Mouse (Mus musculus) layer of hippocampus, postnatal 14 days (tissue): Measurements from ENCODE around the gene Itgb1bp1. TPM values are rescaled to one million over a fixed set of nuclear protein-coding genes. Genes with fewer than 3 reads are reported as not detected.

ENCODE experiments used
- DNase-seq, 2 experiments: peaks; one replicate each; pipeline ENCODE4 v3.0.0; 2021 to 2022; ENCODE audit warnings: low spot score in 2 of 2, mixed read lengths in 1 of 2
- total RNA-seq, 2 experiments: library from RNA; stranded (reverse); gene quantifications; 2 replicates each; pipeline ENCODE4 v1.2.3; 2021

The Itgb1bp1 gene
- total RNA-seq, 2 experiments from 2014 or later: 38.9 to 39.7 TPM

DNA sequence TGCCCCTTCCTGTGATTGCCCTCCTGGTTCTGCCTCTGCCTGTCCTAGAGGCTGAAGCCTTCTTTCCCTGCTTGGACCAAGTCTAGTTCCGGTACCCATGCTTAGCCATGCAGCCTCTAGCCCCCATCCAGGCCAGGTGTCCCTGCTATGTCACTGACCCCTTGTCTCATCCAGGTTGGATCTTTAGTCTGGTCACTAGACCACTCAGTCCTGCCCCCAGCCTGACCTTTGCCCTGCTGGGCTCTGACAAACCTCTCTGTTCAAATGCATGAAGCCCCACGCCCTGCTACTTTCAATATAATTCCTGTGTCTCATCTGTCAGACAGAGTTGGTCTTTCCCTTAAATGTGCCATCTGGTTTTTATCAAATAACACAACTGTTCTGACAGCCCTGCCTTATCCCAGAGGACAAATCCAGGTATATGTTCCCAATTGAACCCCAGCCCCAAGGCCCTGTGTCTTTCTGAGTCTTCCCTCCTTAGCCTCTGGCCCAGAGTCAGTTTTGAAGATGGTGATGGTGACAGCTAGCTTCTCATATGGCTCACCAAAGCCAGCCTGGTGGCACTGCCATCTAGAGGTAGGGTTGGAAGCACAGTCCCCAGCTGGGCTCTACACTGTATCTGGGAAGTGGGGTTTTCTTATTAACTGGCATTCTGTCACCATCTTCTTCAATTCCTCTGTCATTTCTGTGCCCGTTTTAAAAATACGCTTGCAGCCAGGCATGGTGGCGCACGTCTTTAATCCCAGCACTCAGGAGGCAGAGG lies 25.4 kb downstream of the Itgb1bp1 start:
- DNase-seq: no peak

DNA sequence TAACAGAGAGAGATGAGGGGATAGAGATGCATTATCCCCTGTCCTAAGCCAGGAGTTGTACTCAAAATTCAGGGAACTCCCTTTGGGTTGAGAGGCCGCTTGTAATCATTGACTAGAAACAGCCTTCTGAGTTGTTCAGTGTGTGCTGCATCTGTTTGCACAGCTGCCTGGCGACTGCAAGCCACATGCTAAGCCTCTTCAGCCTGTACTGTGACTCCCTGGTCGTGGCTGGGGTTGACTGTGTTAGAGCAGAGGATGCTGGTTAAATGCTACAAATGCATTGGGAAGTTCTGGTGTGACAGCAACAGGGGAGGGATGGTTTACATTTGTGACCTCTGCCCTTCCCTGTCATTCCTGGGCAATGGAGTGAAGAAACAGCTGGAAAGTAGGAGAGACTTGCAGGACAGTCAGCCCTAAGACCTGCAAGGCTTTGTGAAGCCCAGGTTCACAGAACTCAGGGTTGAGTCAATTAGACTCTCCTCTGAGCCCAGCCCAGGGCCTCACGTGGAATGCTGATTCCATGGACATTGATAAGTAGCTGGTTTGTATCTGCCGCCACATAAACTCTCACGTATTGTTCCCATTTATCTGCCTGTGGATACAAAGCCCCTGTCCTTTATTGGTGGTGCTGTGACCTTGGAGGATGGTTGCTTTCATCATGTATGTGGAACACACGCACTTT lies 38.2 kb downstream of the Itgb1bp1 start:
- DNase-seq: no peak

DNA sequence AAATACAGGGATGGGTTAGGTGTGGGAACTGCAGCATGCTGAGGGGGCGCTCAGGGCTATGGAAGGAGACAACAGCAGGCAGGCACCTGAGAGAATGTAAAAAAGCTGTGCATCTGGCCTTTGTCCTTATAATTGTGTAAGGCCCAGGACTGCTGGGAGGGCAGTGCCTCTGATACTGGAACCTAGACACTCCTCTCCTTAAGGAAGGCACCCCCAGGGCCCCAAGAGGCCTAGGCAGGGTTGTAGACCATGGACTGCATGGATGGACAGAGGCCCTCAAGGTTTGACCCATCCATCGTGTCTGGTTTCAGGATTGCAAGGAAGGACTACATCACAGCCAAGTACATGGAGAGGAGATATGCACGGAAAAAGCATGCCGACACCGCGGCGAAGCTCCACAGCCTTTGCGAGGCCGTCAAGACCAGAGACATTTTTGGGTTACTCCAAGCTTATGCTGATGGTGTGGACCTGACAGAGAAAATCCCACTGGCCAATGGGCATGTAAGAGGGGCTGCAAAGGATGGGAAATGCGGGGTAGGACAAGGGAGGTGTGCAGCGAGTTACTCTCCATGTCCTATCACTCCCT lies 41.6 kb downstream of the Itgb1bp1 start:
- no peak for DNase-seq

DNA sequence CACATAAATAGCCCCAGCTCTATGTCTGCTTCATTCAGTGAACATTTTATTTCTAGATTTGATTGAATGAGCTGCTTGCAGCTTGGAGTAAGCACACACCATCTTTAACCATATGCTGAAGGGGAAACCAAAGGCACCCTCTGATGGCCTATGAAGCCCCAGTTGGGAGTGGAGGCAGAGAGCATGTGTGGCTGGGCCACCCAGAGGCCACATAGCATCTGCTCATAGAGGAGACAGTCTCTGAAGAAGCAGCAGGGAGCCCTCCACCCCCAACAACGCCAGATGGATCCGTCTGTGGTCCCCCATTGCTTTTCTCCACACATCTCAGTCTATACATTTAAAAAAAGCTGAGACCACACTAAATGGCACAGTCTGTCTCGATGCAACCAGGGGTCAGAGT lies 44.1 kb downstream of the Itgb1bp1 start:
- DNase-seq: no peak

DNA sequence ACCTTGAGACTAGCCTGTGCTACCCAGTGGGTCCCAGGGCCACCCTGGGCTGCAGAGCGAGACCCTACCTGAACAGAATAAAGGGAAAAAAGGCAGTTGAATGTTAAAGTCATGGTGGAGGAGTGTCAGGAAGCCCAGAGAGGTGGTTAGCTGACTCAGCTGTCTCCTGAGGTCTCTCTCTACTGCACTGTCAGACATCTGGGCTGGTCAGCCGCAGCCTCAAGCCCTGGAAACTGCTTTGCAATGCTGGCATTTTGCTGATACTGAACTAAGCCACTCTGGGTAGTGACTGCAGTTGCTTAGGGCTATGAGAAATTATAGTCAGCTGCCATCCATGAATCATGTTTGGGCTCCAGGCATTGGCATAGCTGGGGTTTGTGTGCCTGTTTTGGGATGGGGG lies 51.5 kb downstream of the Itgb1bp1 start:
- DNase-seq: no peak

DNA sequence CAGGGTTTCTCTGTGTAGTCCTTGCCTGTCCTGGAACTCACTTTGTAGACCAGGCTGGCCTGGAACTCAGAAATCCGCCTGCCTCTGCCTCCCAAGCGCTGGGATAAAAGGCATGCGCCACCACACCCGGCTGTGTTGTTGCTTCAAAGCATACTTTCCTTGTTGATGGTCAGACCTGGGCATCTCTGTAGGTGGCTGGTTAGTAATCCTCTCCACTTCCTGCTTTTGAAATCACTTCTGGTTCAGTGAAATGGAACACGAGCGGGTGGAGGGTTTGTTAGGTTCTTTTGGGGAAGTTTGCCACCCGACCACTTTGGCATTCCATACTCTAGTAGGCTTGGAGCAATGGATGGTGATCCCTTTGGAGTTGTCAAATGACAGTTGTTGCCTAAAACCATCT lies 52.4 kb downstream of the Itgb1bp1 start:
- no peak for DNase-seq

DNA sequence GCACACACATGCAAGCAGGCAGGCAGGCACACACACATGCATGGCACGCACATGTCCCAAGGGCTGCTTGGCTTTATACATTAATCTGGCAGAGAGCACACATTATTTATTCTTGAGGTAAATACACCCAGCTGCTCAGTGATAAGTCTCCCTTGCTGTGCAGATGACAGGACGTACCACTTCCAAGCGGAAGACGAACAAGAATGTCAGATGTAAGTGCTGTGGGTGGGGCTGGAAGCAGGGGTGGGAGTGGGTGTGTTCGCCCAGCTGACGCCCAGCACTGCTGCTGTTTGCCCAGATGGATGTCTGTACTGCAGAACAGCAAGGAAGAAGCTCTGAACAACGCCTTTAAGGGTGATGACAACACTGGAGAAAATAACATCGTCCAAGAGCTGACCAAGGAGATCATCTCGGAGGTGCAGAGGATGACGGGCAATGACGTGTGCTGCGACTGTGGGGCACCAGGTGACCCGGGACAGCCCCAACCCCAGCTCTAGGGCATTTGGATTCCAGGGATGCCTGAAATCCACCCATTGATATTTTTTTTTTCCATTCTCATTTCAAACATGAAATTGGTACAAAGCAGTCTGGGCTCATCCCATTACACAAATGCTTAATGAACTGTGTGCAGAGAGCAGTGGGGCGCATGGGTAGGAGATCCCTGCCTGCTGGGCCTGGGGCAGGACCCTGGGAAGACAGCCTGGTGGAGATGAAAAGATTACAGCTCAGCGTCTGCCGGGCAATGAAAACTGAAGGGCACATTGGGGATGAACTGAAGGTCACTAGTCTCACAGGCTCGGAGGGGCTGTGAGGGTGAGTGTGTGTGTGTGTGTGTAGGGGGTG lies 56.8 kb downstream of the Itgb1bp1 start:
- DNase-seq: peak; percentile 17 to 45

DNA sequence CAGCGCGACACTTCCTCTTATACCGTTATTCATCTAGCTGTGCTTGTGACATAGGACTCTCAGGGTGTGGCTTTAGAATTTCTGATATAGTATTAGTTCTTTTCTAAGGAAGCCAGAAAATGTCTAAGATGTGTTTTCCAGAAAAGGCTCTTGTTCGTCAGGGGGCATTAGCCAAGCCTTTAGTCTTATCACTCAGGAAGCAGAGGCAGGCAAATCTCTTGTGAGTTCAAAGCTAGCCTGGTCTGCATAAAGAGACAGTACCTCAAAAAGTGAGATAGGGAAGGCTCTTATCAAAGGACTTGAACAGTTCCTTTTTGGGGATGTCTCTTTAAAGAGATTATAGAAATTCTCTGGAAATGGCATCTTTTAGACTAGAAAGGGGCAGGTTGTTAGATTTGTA lies 57.4 kb downstream of the Itgb1bp1 start:
- no peak for DNase-seq

DNA sequence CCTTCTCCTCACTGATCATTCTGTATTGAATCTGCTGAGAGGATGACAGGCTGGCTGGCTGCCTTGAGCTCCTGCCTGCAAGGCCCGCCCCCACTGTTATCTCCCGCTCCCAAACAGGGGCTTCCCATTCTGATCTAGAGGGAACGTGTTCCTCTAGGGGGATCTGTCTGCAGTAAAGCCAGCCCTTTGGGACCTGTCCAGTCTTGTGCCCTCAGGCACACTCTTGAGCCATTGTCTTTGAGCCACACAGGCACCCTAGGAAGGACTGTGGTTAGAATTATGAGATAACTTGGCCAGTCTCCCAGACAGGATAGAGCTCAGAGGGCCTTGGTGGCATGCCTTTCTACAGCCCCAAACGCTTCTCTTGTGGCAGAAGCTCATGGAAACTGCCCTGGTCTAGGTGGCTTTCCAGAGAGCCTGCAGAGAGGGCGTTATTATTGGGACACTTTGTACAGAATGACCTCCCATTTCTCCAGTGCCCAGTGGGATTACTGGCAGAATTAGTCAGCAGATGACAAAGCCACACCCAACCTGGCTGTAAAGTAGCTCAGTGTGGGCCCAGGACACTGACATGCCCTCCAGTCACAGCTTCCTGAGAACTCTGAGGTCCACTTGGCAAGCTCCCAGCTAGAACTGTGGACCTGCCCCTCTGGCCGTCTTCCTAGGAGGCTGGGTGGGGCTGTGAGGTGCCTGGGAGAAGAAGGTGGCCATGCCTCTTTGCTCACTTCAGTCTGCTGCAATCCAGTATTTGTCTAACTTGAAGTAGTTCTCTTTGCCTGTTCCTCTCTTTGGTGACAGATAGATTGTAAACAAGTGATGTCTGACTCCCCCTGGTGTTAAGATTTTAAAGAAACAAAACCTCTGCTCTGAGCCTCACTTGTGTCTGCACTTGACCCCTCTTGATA lies 58.8 kb downstream of the Itgb1bp1 start:
- peak in 1 of 2 experiments; percentile 55 for DNase-seq

DNA sequence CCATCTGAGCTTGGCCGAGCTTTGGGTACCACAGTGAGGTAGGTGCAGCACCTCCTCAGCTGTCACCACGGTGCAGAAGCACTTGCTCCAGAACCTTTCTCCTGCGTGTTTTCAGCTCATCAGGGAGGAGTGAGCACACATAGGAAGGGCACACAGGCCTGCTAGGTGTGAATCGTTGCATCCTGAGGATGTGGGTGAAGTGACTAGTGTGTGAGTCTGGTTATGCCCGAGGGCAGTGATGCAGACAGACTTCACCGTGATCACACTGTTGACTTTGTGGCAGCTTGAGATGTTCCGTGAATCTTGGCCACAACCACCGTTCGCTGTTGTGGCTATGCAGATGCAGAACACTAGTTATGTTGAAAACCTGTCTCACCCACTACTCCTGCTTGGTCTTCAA lies 59.8 kb downstream of the Itgb1bp1 start:
- no peak for DNase-seq

DNA sequence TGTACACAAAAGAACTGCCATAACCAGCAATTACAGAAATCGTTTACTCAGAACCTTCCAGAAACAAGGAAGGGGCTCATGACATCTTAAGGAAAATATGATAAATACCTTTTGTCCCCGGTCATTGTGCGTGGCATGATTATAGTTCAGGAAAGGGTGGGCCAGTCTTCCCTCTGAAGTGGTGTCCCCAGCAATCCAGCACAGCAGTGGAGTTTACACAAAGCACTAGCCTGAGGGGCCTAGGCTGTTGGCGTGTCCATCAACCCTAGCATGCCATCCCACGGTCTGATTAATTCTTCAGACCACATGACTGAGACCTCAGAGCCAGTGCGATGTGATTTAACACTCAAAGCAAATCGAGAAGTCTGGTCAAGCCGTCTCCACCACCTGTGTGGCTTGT lies 60.7 kb downstream of the Itgb1bp1 start:
- no peak for DNase-seq

DNA sequence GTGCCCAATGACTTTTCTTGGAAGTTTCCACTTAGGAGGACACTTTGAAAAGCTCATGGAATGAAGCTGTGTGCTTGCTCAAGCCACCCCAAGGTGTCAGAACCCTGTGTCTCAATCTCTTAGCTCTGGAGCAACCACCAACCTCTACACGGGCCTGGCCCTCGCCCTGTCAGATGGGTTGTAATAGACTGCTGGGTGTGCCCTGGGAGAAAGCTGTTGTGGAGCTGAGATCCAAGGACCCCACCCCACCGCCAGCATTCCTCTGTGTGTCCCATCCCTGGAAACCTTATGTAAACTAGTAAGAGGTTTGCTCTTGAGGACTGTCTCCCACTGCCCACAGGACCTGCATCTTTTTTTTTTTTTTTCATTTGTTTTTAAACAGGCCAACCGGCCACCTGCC lies 62.2 kb downstream of the Itgb1bp1 start:
- DNase-seq: no peak

DNA sequence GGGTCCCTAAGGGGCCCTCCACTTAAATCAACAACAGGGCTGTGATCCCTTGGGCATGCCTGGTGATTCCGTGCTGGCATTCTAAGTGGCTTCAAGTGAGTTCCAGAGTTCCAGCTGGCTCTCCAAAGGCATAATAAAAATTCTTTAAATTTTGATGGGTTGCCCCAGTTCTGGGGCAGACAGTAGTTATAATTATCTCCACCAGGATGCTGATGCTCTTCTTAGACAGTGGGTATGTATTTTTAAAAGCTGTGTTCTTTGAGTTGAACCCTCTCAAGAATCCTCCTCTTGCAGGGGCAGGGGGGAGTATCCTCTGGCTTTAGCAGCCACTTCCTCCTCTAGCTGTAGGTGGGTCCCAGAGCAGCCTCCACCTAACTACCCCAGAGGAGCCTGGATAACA lies 65.5 kb downstream of the Itgb1bp1 start:
- no peak for DNase-seq

DNA sequence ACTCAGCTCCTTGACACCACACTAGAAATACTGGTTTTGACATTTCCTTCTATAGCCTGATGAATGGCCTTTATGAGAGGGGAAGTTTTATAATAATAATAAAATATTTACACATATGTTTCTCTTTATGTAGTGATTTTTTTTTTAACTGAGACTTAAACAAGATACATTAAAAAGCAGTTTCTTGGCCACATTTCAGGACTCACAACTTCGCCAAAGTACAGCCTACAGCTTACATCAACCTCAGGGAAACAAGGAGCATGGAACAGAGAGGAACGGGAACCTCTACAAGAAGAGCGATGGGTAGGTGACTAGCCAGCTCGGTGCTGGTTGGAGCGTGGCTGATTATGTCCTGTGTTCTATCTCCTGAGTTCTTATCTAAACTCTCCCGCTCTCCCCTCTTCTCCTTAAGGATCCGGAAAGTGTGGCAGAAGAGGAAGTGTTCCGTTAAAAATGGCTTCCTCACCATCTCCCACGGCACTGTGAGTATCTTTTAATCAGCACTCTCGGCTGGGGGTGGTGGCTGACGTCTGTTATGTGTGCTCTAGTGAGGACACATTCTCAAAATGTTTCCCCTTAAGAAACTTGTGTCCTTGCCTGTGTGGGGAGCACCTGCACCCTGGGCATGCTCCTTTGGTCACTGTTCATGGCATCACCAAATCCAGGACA lies 68.2 kb downstream of the Itgb1bp1 start:
- no peak for DNase-seq

DNA sequence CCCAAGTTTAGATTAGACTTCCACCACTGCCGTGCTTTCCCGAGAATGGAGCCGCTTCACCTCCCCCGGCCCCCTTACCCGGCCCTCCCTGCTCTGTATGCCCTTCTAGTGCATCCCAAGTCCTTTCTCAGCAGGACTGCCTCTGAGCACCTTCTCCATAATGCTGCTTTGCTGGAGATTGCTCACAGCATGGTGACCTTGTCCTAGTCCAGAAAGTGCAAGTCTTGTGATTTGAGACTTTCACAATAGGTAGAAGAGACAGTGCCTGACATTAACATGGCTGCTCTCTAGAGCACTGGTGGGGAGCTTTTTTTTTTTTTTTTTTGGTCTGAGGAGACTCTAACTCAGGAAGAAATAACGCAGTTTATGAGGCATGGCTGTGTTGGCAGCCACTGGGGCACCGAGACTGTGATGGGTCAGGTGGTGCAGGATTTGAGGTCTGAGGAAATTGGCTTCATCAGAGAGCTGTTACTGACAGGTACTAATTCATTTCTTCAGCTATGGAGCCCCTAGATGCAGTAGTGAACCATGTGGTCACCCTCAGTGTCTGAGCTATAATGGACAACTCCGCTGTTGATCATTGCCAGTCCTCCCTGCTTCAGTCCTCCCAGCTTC lies 71.4 kb downstream of the Itgb1bp1 start:
- DNase-seq: no peak

DNA sequence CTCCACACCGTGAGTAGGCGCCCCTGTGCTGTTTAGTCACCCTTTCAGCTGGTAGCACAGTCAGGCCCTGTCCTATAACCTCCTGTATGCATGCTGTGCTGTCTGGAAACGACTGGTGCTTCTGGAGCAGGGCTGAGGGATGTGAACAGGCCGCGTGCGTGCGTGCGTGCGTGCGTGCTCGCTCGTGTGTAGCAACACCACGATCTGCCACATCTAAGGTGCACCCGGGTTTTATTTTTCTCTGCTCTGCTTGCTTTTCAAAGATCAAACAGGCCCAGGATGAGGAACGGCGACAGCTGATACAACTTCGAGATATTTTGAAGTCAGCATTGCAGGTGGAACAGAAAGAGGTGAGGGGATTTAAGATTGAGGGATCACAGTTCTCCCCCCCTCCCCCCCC lies 73.2 kb downstream of the Itgb1bp1 start:
- DNase-seq: no peak

DNA sequence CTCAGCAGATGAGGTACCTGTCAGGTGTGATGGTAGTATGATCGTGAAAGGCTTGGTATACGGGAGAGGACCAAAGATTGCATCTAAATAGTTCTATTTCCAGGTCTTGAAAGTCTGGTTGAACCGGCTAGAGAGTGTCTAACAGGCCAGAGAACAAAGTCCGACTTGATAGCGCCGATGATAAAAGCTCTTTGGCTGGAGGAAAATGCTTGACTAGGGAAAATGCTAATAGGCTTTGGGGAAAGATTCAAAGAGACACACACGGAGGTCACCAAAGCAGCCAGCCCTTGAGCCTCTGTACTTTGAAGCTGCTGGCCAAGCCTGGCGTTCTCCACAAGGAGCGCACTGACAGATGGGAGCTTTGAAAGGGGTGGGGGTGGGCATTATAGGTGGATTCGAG lies 76.8 kb downstream of the Itgb1bp1 start:
- DNase-seq: no peak

DNA sequence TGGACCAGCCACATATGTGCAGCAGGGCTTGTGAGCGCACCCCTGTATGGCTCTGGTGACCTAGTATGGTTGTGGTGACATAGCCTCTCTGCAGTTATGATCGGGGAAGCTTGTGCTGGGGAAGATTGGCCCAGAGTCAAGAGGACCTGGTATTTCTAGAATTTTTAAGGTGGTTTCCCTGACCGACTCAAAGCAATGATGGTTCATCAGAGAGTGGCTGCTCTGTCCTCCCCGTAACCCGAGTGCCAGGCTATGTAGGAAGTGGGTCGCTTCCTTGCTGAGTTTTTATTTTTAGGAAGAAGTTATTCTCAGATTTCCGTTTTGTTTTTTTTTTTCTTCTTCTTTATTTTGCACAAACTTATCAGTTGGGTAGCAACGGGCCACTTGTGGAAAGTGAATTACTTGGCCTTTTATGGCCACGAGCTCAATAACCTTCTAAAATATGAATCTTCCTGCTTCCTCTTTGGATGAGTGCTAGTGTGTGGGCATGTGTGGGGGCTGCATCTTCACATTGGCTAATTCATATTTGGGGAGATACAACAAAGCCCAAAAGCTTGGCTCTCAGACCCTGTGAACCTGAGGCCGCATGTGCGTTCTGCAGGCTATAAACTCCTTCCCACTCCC lies 77.8 kb downstream of the Itgb1bp1 start:
- no peak for DNase-seq

DNA sequence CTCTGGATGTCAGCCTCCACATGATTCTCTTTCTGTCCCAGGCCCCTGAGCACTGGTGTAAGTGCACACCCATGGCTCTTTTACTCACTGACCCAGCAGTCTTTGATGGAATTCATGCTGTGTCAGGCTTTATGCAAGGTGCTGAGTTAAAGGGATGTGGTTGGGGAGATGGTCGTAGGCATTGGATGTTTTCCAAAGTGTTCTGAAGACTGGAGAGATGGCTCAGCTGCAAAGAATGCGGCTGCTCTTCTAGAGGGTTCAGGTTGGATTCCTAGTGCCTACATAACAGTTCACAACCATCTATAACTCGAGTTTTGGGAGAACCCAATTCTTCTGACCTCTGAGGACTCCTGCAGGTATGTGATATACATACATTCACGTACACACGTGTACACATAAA lies 78.7 kb downstream of the Itgb1bp1 start:
- DNase-seq: no peak
